Mouse (Mus musculus): ENCODE results near the gene Nsrp1.

GRCm38 (mm10) chr11:77019539-77019938 is 58.7 kb downstream of the Nsrp1 start:
- TF ChIP-seq CTCF (IDR thresholded peaks at IDR 0.05; ENCODE audit: low read depth) (no peak), EP300 (optimal IDR thresholded peaks at IDR 0.05) (no peak)
